Mouse (Mus musculus) right cerebral cortex, postnatal 4 days (tissue): ENCODE data around the gene Rasgef1b.
A peak's percentile ranks its signal among the peaks of the same experiment; 100 is the strongest.

Source experiments
- DNase-seq: peaks from one replicate; pipeline ENCODE4 v3.0.0-alpha.2; 2022

The Rasgef1b gene

GRCm38 (mm10) chr5:99483162-99483561, 245.7 kb downstream of the Rasgef1b start:
- DNase-seq: no peak

- DNase-seq: no peak
Measured at GRCm38 (mm10) chr5:99482524-99482923, 246.3 kb downstream of the Rasgef1b start.

GRCm38 (mm10) chr5:99482016-99482415, 246.8 kb downstream of the Rasgef1b start:
- DNase-seq: no peak

DNA sequence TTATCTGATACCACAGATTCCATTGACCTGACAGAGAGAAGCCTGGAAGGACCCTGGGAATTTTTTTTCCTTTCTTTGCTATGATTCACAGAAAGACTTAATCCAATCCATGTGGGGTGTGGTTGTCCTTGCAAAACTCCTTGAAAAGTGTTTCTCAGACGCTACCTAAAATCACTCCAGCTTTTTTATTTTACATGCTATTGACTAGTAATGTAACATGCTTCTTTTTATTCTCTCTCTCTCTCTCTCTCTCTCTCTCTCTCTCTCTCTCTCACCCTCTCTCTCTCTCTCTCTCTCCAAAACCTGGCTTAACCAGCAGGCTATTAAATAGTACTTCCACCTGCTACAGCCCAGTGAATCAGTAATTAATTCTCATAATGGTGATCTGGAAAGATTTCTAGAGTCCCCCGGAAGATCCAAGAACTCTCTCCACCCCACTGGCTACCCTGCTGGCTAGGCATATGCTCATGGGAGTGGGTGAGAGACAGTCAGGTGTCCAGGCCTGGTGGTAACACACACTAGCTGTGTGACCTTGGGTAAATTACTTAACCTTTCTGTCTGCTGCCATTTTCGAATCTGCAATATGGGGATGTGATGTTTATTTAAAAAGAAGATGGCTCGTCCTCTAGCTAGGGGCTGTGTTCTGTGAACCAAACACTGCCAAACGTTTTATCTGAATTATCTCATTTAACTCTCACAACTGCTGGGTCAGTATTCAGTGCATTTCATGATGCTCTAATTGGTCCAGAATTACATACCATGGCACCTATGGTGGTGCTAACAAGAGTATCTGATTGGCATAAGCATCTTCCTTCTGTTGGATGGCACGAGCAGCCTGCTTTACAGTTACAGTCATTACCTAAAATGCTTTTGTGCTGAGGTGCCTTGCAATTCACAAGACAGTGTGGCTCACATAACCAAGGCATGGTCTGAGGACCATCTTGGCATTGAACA, 248.5 kb downstream of the Rasgef1b start:
- no peak for DNase-seq

- DNase-seq: peak; percentile 62
Measured at GRCm38 (mm10) chr5:99479263-99480077, 249.4 kb downstream of the Rasgef1b start.

DNA sequence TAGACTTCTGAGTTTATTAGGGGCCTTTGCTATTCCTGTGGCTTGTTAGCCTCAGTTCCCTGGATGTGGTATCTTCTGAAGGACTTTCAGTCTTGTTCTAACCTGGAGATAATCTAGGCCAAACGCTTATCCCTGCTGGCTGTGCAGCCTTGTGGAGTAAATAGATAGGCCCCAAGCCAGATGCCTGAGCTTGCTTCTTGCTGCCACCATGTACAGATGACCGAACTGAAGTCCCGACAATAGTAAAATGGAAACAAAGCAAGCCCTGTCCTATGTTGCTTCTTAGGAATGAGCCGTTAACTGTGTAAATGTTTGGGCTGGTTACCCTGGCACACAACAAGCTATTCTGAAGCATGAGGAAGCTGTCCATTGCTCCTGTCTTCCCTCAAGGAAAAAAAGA, 250.1 kb downstream of the Rasgef1b start:
- DNase-seq: no peak

- no peak for DNase-seq
Measured at GRCm38 (mm10) chr5:99477420-99477815, 251.4 kb downstream of the Rasgef1b start.

GRCm38 (mm10) chr5:99476640-99477419, 252.0 kb downstream of the Rasgef1b start:
- no peak for DNase-seq

DNA sequence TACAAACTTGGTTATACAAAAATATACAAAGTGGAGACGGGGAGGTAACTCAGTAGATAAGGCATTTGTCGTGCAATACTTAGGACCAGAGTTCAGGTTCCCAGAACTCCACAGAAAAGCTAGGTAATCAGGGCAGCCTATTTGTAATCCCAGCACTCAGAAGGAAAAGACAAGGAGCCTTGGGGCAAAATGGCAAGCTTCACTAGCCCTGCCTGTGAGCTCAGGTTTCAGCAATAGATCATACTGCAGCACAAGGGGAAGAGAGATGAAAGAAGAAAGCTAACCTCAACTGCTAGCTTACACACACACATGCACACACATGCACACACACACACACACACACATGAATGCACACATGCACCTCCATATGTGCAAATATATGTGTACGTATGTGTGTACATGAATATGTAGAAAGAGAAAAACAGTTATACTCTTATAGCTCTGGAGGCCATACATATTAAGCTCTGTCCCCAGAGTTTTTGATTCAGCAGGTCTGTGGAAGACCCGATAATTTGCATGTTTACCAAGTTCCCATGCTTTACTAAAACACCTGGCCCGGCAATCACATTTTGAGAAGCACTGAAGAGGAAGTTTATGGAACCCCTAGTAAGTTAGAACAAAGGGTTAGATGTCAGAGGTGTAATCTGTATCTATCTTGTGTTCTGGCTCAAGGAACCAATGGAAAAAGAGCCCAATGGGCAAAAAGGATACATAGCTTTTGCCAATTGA, 256.1 kb downstream of the Rasgef1b start:
- DNase-seq: no peak

DNA sequence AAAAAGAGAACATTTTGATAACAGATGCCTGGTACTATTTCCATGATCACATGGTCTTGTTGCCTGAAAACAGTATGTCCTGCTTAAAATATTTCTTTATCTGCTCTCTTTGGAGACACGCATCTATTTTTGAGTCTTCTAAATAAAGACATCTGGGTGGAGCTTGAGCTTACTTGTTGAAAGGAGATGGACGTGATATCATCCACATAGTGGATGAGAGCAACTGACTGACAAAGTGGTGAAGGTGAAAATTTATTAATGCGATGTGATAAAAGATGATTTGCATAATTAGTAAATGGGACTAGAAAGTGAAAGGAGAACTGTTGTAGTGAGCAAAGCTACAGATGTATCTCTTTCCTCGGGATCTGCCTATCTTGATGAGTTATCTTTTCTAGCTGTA, 257.1 kb downstream of the Rasgef1b start:
- DNase-seq: no peak

DNA sequence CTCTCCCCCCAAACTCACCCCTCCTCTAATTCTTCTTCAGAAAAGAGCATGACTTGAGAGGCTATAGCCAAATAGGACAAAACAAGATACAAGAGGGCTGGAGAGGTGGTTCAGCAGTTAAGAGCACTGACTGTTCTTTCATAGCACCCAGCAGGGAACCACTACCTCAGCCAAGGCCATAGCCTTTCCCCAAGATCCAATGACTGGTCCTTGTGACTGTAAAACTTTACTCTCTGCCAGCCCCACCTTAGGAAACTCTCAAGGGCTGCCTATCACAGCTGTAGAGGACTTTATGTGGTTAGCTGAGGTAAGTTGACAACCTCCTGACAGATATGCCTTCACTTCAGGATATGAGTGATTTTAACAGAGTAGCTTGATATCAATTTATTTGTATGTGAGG, 258.3 kb downstream of the Rasgef1b start:
- DNase-seq: no peak

DNA sequence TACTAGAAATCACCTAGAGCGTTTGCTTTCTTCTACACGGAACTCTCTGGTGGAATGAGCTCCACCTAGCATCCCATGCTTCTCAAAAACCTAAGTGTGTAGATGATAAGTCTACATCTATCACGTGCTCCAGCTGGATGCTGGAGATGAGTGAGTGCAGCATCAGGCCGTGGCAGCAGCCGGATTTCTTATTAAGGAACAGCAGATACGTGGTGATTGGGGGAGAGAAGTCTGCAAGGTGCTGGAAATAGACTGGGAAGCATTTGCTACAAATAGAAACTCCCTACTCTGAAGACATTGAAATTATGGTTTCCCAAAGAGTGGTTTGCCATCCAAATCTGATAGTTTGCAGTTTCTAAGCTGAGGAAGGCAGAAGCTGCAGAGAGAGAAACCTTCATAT, 269.9 kb downstream of the Rasgef1b start:
- no peak for DNase-seq

GRCm38 (mm10) chr5:99457291-99457690, 271.6 kb downstream of the Rasgef1b start:
- DNase-seq: no peak

DNA sequence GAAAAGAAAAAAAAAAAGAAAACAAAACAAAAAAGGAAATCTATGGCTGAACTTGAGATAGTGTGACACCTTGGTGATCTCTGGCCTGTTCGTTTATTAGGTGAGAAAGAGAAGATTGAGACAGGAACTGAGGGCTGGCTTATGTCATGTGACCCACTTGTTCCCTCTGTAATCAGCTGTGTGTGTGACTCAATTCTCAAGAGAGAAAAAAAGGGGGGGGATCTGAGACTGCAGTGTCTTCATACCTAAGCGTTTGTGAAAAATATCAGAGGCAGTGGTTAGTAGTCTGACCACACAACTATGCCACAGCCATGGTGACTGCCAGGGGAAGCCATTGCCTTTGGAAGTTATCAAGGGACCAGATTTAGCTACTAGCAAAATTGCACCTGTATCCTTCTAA, 276.9 kb downstream of the Rasgef1b start:
- no peak for DNase-seq

DNA sequence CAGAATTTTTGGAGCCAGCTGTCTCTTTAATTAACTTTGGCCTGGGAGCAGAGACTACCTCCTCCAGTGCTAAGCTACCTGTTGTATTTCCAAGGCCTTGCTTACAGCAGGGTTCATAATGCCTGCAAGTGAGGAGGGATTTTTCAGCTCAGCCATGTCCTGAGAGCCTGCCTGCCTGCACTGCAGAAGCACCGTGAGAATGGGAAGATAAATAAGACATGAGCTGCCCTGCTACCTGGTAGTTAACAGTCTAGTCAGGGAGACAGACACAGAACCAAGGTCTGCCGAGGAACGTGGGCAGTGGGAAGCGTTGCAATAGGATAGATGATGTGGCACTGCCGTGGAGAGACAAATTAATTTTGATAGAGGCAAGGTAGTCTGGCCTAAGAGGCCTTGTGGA, 277.4 kb downstream of the Rasgef1b start:
- DNase-seq: no peak

GRCm38 (mm10) chr5:99450994-99451393, 277.9 kb downstream of the Rasgef1b start:
- DNase-seq: no peak

GRCm38 (mm10) chr5:99450463-99450862, 278.4 kb downstream of the Rasgef1b start:
- no peak for DNase-seq

DNA sequence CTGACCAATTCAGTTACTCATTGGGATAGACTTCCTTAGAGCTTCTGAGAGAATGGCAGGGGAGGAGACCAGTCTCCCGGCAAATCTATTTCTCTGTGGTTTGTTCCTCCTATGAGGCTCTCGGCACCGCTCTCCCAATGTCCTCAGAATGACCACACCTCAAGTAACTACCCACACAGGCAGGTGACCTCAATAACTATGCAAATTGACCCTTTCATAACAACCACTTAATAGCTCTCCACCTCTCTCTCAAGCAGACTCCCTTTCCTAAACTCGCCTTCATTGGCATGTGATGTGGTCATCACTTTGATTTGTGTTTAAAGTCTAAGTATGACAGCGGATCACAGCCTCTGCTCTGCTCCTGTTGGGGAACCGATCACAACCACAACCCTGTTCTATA, 281.4 kb downstream of the Rasgef1b start:
- DNase-seq: no peak

- no peak for DNase-seq
Measured at GRCm38 (mm10) chr5:99445242-99445641, 283.6 kb downstream of the Rasgef1b start.

GRCm38 (mm10) chr5:99444777-99445176, 284.1 kb downstream of the Rasgef1b start:
- no peak for DNase-seq

DNA sequence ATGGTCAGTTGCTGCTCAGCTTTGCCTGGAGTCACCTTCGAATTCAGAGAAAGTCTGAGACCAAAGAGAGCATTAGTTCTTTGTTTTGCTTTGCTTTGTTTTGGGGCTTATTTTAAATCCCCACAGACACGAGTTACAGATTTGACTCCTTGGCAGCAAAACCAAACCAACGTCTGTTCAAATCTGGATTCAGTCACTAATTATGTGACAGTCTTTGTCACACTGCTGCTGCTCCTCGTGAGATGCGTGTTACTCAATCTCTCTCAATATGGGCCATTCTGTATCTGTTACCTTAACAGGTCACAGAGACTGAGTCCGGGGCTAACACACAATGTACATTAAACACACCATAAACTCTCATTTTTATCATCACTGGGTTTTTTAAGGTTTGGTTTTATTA, 288.8 kb downstream of the Rasgef1b start:
- no peak for DNase-seq

- no peak for DNase-seq
Measured at GRCm38 (mm10) chr5:99438526-99438925, 290.3 kb downstream of the Rasgef1b start.
